Mouse (Mus musculus) erythroblast, embryonic 14.5 days (primary cell): ENCODE data around the gene Zbtb40.

Source experiments
- GATA1 ChIP-seq: IDR thresholded peaks from 2 replicates; pipeline ENCODE4 v1.6.1; 2012; ENCODE audit warnings: low read length, inconsistent platforms, mixed read lengths
- TAL1 ChIP-seq: IDR thresholded peaks from 3 replicates; pipeline ENCODE4 v1.6.1; 2012; ENCODE audit warnings: low read length, inconsistent platforms, mixed read lengths

GRCm38 (mm10) chr4:137082866-137083265 lies 34.3 kb upstream of the Zbtb40 start:
- no peak for TF ChIP-seq GATA1
- TF ChIP-seq TAL1: no peak
